9 mouse cellular contexts compared by ENCODE assay signal in genomic region chr2:26019923-26020322, GRCm38 (mm10). TPM values are rescaled to one million over a fixed set of nuclear protein-coding genes. Genes with fewer than 3 reads are reported as not detected.
DNase-seq lines count a peak whose midpoint lies in the region; ATAC-seq lines count a peak whose summit lies in the region.
"Had no signal": no experiment of that assay in that cellular context is flagged by ENCODE, and none has a peak within 500 bp of the region (broad histone marks: within the 10 kb centered on the region; RNA-seq: fewer than 3 reads in every experiment).

No protein-coding gene starts in this region.

- peak overlapping the region; percentile 71 for H3K9ac ChIP-seq in kidney, embryonic 16.5 days (replicated peaks; ENCODE audit: low read length)
- no peak overlapping the region for H3K9ac ChIP-seq in embryonic facial prominence, embryonic 12.5 days
- no peak overlapping the region; the same call in 1 of the 2 replicates for H3K9ac ChIP-seq in hindbrain, embryonic 14.5 days
- H3K9ac ChIP-seq in midbrain, embryonic 15.5 days = no peak overlapping the region

- ATAC-seq in kidney, embryonic 16.5 days (ENCODE audit: low FRiP score, low TSS enrichment) = no peak
- no peak for ATAC-seq in embryonic facial prominence, embryonic 12.5 days (ENCODE audit: insufficient number of reproducible peaks, insufficient read depth, low FRiP score, low TSS enrichment)
- no peak for ATAC-seq in hindbrain, embryonic 14.5 days (ENCODE audit: low FRiP score)
- ATAC-seq in midbrain, embryonic 15.5 days (replicated peaks) = no peak

- no peak overlapping the region for H3K27ac ChIP-seq in kidney, embryonic 16.5 days (ENCODE audit: low read length)
- no peak overlapping the region for H3K27ac ChIP-seq in embryonic facial prominence, embryonic 12.5 days
- H3K27ac ChIP-seq in hindbrain, embryonic 14.5 days = no peak overlapping the region
- H3K27ac ChIP-seq in midbrain, embryonic 15.5 days = no peak overlapping the region

- peaks cover 13% of the 10 kb centered on the region for H3K4me1 ChIP-seq in kidney, embryonic 16.5 days (ENCODE audit: insufficient read depth, low read length)
- H3K4me1 ChIP-seq in embryonic facial prominence, embryonic 12.5 days = peaks cover 15% of the 10 kb centered on the region
- peaks cover 11% of the 10 kb centered on the region for H3K4me1 ChIP-seq in hindbrain, embryonic 14.5 days (replicated peaks; ENCODE audit: control insufficient read depth, insufficient read depth, low read length)
- peaks cover 30% of the 10 kb centered on the region for H3K4me1 ChIP-seq in midbrain, embryonic 15.5 days

- H3K4me2 ChIP-seq in kidney, embryonic 16.5 days (replicated peaks; ENCODE audit: low read depth, low read length) = 0 out of 2 replicates have a peak overlapping the region, but pooled peaks have one; percentile 88
- peak overlapping the region; percentile 86; the same call in 1 of the 2 replicates for H3K4me2 ChIP-seq in embryonic facial prominence, embryonic 12.5 days (replicated peaks)
- peak overlapping the region; percentile 94 for H3K4me2 ChIP-seq in hindbrain, embryonic 14.5 days (replicated peaks)
- peak overlapping the region; percentile 92; the same call in 1 of the 2 replicates for H3K4me2 ChIP-seq in midbrain, embryonic 15.5 days

- H3K36me3 ChIP-seq in kidney, embryonic 16.5 days (ENCODE audit: insufficient read depth, low read length) = peaks cover 3% of the 10 kb centered on the region
- peaks cover 10% of the 10 kb centered on the region for H3K36me3 ChIP-seq in embryonic facial prominence, embryonic 12.5 days
- H3K36me3 ChIP-seq in hindbrain, embryonic 14.5 days (replicated peaks; ENCODE audit: control insufficient read depth, insufficient read depth) = peaks cover 11% of the 10 kb centered on the region; the same call in 1 of the 2 replicates
- peaks cover 6% of the 10 kb centered on the region; the same call in 1 of the 2 replicates for H3K36me3 ChIP-seq in midbrain, embryonic 15.5 days (replicated peaks)

- no peaks in the 10 kb centered on the region for H3K9me3 ChIP-seq in kidney, embryonic 16.5 days (ENCODE audit: low read length)
- H3K9me3 ChIP-seq in embryonic facial prominence, embryonic 12.5 days = no peaks in the 10 kb centered on the region
- H3K9me3 ChIP-seq in hindbrain, embryonic 14.5 days (ENCODE audit: control insufficient read depth, low read length) = no peaks in the 10 kb centered on the region
- no peaks in the 10 kb centered on the region for H3K9me3 ChIP-seq in midbrain, embryonic 15.5 days

- H3K27me3 ChIP-seq in kidney, embryonic 16.5 days (ENCODE audit: insufficient read depth, low read length) = no peaks in the 10 kb centered on the region
- no peaks in the 10 kb centered on the region for H3K27me3 ChIP-seq in embryonic facial prominence, embryonic 12.5 days
- H3K27me3 ChIP-seq in hindbrain, embryonic 14.5 days (ENCODE audit: control insufficient read depth, insufficient read depth, low read length) = no peaks in the 10 kb centered on the region
- no peaks in the 10 kb centered on the region for H3K27me3 ChIP-seq in midbrain, embryonic 15.5 days (replicated peaks)

- peak overlapping the region; percentile 73; the same call in 1 of the 2 replicates for H3K4me3 ChIP-seq in kidney, embryonic 16.5 days (ENCODE audit: low read length)
- H3K4me3 ChIP-seq in embryonic facial prominence, embryonic 12.5 days = no peak overlapping the region
- no peak overlapping the region for H3K4me3 ChIP-seq in hindbrain, embryonic 14.5 days (replicated peaks; ENCODE audit: low read length)
- 0 out of 2 replicates have a peak overlapping the region, but pooled peaks have one; percentile 81 for H3K4me3 ChIP-seq in midbrain, embryonic 15.5 days

- WGBS in kidney, embryonic 16.5 days = 73% methylated on average over 3 of the region's 3 CpGs
- whole genome bisulfite sequencing in embryonic facial prominence, embryonic 12.5 days = 75% methylated on average over 3 of the region's 3 CpGs
- 89% methylated on average over 3 of the region's 3 CpGs for WGBS in hindbrain, embryonic 14.5 days
- 82% methylated on average over 3 of the region's 3 CpGs for WGBS in midbrain, embryonic 15.5 days

- no peak for DNase-seq in kidney, postnatal 10 days
- DNase-seq in hindbrain, embryonic 14.5 days (ENCODE audit: low spot score) = no peak
- DNase-seq in adipocyte (ENCODE audit: low spot score) = no peak
- DNase-seq in layer of hippocampus, postnatal 14 days (ENCODE audit: low spot score in 2 of 2) = no peak
- no peak for DNase-seq in embryo, embryonic 10.5 days (ENCODE audit: low spot score)
- DNase-seq: thymus, postnatal 36 days had no signal

RNA-seq across cellular contexts. Expression of gene Ubac1, which starts 1.6 kb away (rescaled TPM):
- 83.6 and 88.5 TPM in 2 replicates for polyA plus RNA-seq in kidney, embryonic 16.5 days (2015; fragmentation: Nextera tagmentation; extraction: Ambion mirVana)
- polyA plus RNA-seq in embryonic facial prominence, embryonic 12.5 days (2016; fragmentation: Nextera tagmentation; extraction: Ambion mirVana) = 106 and 109 TPM in 2 replicates
- polyA plus RNA-seq in hindbrain, embryonic 14.5 days (2014; fragmentation: Nextera tagmentation; extraction: Ambion mirVana) = 139 and 146 TPM in 2 replicates
- polyA plus RNA-seq in midbrain, embryonic 15.5 days (2015; fragmentation: Nextera tagmentation; extraction: Ambion mirVana) = 132 and 139 TPM in 2 replicates
- total RNA-seq in layer of hippocampus, postnatal 14 days (2021) = 10 to 100 TPM; 71.3 to 74.0 TPM

RNA-seq across cellular contexts. Expression of gene Camsap1, which starts 36.8 kb away (rescaled TPM):
- 9.2 and 10.2 TPM in 2 replicates for polyA plus RNA-seq in kidney, embryonic 16.5 days (2015; fragmentation: Nextera tagmentation; extraction: Ambion mirVana)
- polyA plus RNA-seq in embryonic facial prominence, embryonic 12.5 days (2016; fragmentation: Nextera tagmentation; extraction: Ambion mirVana) = 38.0 and 40.0 TPM in 2 replicates
- polyA plus RNA-seq in hindbrain, embryonic 14.5 days (2014; fragmentation: Nextera tagmentation; extraction: Ambion mirVana) = 99.6 and 101 TPM in 2 replicates
- 88.1 and 99.8 TPM in 2 replicates for polyA plus RNA-seq in midbrain, embryonic 15.5 days (2015; fragmentation: Nextera tagmentation; extraction: Ambion mirVana)
- total RNA-seq in layer of hippocampus, postnatal 14 days (2021) = 100 to 1,000 TPM; 120 to 125 TPM

Comparison
In these comparisons a context has a peak if more than half of its experiments do, and no peak if none do; other contexts are left out.
1. H3K4me3 ChIP-seq: peak in kidney, embryonic 16.5 days (single experiment) and midbrain, embryonic 15.5 days (single experiment); none in embryonic facial prominence, embryonic 12.5 days (single experiment) and hindbrain, embryonic 14.5 days (single experiment).
2. Peak in every context shown above with its lines, with median percentiles within 50 percentile points of each other: H3K4me2 ChIP-seq.